Mouse (Mus musculus): Measurements from ENCODE around the gene Etv2.

DNA sequence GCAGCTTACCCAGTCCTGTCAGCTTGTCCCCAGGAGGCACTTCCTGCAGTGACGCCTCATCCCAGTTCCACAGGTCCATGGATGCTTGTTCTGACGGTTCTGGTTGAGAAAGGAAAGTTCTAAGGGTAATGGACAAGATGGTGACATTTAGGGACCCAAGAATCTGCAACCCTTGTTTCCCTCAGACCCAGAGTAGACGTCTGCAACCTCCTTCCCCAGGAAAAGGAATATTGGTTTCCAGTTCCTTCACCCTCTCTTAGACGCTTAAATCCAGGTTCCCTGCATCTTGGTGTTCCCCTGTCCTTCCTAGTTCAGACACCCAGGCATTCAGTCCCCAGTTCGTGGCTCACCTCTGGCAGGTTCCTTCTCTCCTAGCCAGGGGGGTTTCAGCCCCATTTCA, at the start of gene Etv2:
- TF ChIP-seq CTCF (IDR thresholded peaks at IDR 0.05; ENCODE audit: insufficient read depth, low read length) (no peak), POLR2A (IDR thresholded peaks at IDR 0.05; ENCODE audit: borderline replicate concordance, extremely low read depth, low read depth, low read length) (no peak)

All from lung, adult 2 months (tissue).